In genomic region chr2:142882466-142882865, GRCm38 (mm10) we compare ENCODE assay signal across 22 mouse cellular contexts. TPM values are rescaled to one million over a fixed set of nuclear protein-coding genes. Genes with fewer than 3 reads are reported as not detected.
DNase-seq lines count a peak whose midpoint lies in the region; ATAC-seq lines count a peak whose summit lies in the region.
"Had no signal": no experiment of that assay in that cellular context is flagged by ENCODE, and none has a peak within 500 bp of the region (broad histone marks: within the 10 kb centered on the region; RNA-seq: fewer than 3 reads in every experiment).

No protein-coding gene starts in this region.

- 34% methylated on average over 2 of the region's 2 CpGs for WGBS in kidney, embryonic 15.5 days
- 33% methylated on average over 2 of the region's 2 CpGs for WGBS in limb, embryonic 10.5 days

- H3K36me3 ChIP-seq in kidney, embryonic 15.5 days: no peaks in the 10 kb centered on the region
- H3K36me3 ChIP-seq in limb, embryonic 10.5 days: no peaks in the 10 kb centered on the region
- H3K36me3 ChIP-seq: embryonic facial prominence, embryonic 15.5 days; hindbrain, embryonic 13.5 days; limb, embryonic 12.5 days; liver, embryonic 15.5 days; neural tube, embryonic 12.5 days had no signal

- peak overlapping the region; percentile 61 for H3K27ac ChIP-seq in kidney, embryonic 15.5 days
- H3K27ac ChIP-seq in limb, embryonic 10.5 days: peak overlapping the region; percentile 40; the same call in 1 of the 2 replicates
- H3K27ac ChIP-seq: embryonic facial prominence, embryonic 15.5 days; hindbrain, embryonic 13.5 days; limb, embryonic 12.5 days; liver, embryonic 15.5 days; neural tube, embryonic 12.5 days had no signal

- intact Hi-C loops in heart, postnatal 25 days (cut with DNase I): no loop called here

- ATAC-seq in kidney, embryonic 15.5 days (replicated peaks; ENCODE audit: low FRiP score): no peak
- ATAC-seq: forebrain, embryonic 14.5 days; intestine, embryonic 16.5 days had no signal

- H3K27me3 ChIP-seq in kidney, embryonic 15.5 days: no peaks in the 10 kb centered on the region
- H3K27me3 ChIP-seq in limb, embryonic 10.5 days (ENCODE audit: low read depth, poor library complexity, severe bottlenecking): no peaks in the 10 kb centered on the region
- H3K27me3 ChIP-seq: embryonic facial prominence, embryonic 15.5 days; hindbrain, embryonic 13.5 days; limb, embryonic 12.5 days; liver, embryonic 15.5 days; neural tube, embryonic 12.5 days had no signal

- peaks cover 54% of the 10 kb centered on the region for H3K4me1 ChIP-seq in kidney, embryonic 15.5 days
- H3K4me1 ChIP-seq in limb, embryonic 10.5 days: peaks cover 37% of the 10 kb centered on the region
- H3K4me1 ChIP-seq: hindbrain, embryonic 13.5 days; neural tube, embryonic 12.5 days had no signal

- no peak overlapping the region for H3K9ac ChIP-seq in kidney, embryonic 15.5 days
- H3K9ac ChIP-seq: embryonic facial prominence, embryonic 15.5 days; hindbrain, embryonic 13.5 days; limb, embryonic 12.5 days; liver, embryonic 15.5 days; lung, embryonic 14.5 days; neural tube, embryonic 12.5 days had no signal

- no peak overlapping the region for H3K4me2 ChIP-seq in kidney, embryonic 15.5 days
- H3K4me2 ChIP-seq: embryonic facial prominence, embryonic 15.5 days; hindbrain, embryonic 13.5 days; limb, embryonic 12.5 days; liver, embryonic 15.5 days; lung, embryonic 14.5 days; midbrain, embryonic 11.5 days; neural tube, embryonic 12.5 days had no signal

- H3K4me3 ChIP-seq in kidney, embryonic 15.5 days (replicated peaks): no peak overlapping the region
- no peak overlapping the region for H3K4me3 ChIP-seq in limb, embryonic 10.5 days
- H3K4me3 ChIP-seq: embryonic facial prominence, embryonic 15.5 days; hindbrain, embryonic 13.5 days; limb, embryonic 12.5 days; liver, embryonic 15.5 days; myocyte; neural tube, embryonic 12.5 days had no signal

- H3K9me3 ChIP-seq in kidney, embryonic 15.5 days (replicated peaks): no peaks in the 10 kb centered on the region
- no peaks in the 10 kb centered on the region for H3K9me3 ChIP-seq in limb, embryonic 10.5 days (replicated peaks)
- H3K9me3 ChIP-seq: embryonic facial prominence, embryonic 15.5 days; hindbrain, embryonic 13.5 days; limb, embryonic 12.5 days; liver, embryonic 15.5 days; neural tube, embryonic 12.5 days had no signal

- DNase-seq in heart, adult 11 months: peak; percentile 62
- no peak for DNase-seq in heart, postnatal 25 days (ENCODE audit: low spot score)
- DNase-seq in kidney, adult 9 months: no peak
- DNase-seq in Muller cell, postnatal 12 days (ENCODE audit: inconsistent ontology term): peak; percentile 12
- peak; percentile 44 for DNase-seq in limb, embryonic 10.5 days (ENCODE audit: low spot score)
- DNase-seq in adrenal gland, adult 2 months: no peak
- DNase-seq: adrenal gland, postnatal 36 days; gastrocnemius, postnatal 36 days; heart, postnatal 4 days; lung, embryonic 14.5 days; lung, postnatal 14 days; thymus, postnatal 4 days had no signal

RNA-seq across cellular contexts. Expression of gene Kif16b, which starts 18.9 kb away (rescaled TPM):
- 10 to 100 TPM; 28.7 to 29.8 TPM for total RNA-seq in heart, postnatal 25 days (2021)
- 15.1 and 17.0 TPM in 2 replicates for polyA plus RNA-seq in kidney, embryonic 15.5 days (2015; fragmentation: Nextera tagmentation; extraction: Ambion mirVana)
- polyA plus RNA-seq in limb, embryonic 10.5 days (2016; fragmentation: Nextera tagmentation; extraction: Ambion mirVana): 8.3 and 9.7 TPM in 2 replicates
- total RNA-seq in adrenal gland, adult 2 months (2021): 10 to 100 TPM; 22.4 to 27.2 TPM
- polyA plus RNA-seq in adrenal gland, adult 2 months (2012; rRNA removed): 6.9 and 9.7 TPM in 2 replicates

Comparison
In these comparisons a context has a peak if more than half of its experiments do, and no peak if none do; other contexts are left out.
1. DNase-seq: peak in heart, adult 11 months (single experiment), Muller cell, postnatal 12 days (single experiment) and limb, embryonic 10.5 days (single experiment); none in heart, postnatal 25 days (single experiment), kidney, adult 9 months (single experiment) and adrenal gland, adult 2 months (single experiment).